Mouse (Mus musculus) kidney, embryonic 16.5 days (tissue): Measurements from ENCODE around the gene Smco1. TPM values are rescaled to one million over a fixed set of nuclear protein-coding genes. Genes with fewer than 3 reads are reported as not detected.
"Not testable (repeated sequence)": the region's sequence is repeated elsewhere in the genome, so short reads cannot be mapped to it uniquely, and the experiment has no call there.

Experiments used
- ATAC-seq: fragments of 200-750 bp; cut with Nextera tagmentation; 2 replicates; pipeline ENCODE4 v1.8.0; 2017; ENCODE audit warnings: moderate TSS enrichment; ENCODE audit not compliant: low FRiP score, low TSS enrichment
- H3K27ac ChIP-seq: fragments of 300-500 bp; sonication (generic); 2 replicates; pipeline ENCODE4 v1.5.1; 2014; ENCODE audit warnings: low read length
- H3K27me3 ChIP-seq: fragments of 300-500 bp; sonication (generic); 2 replicates; pipeline ENCODE4 v1.6.1; 2014; ENCODE audit warnings: low read length, control low read depth, mixed read lengths; ENCODE audit not compliant: insufficient read depth
- H3K36me3 ChIP-seq: fragments of 300-500 bp; sonication (generic); 2 replicates; pipeline ENCODE4 v1.6.1; 2014; ENCODE audit warnings: low read length, control low read depth, mixed read lengths; ENCODE audit not compliant: insufficient read depth
- H3K4me1 ChIP-seq: fragments of 300-500 bp; sonication (generic); 2 replicates; pipeline ENCODE4 v1.6.1; 2014; ENCODE audit warnings: low read length, control low read depth, mixed read lengths; ENCODE audit not compliant: insufficient read depth
- H3K4me2 ChIP-seq: fragments of 300-500 bp; sonication (generic); replicated peaks from 2 replicates; pipeline ENCODE4 v1.6.1; 2014; ENCODE audit warnings: low read depth, low read length
- H3K4me3 ChIP-seq: fragments of 300-500 bp; sonication (generic); 2 replicates; pipeline ENCODE4 v1.5.1; 2014; ENCODE audit warnings: mild to moderate bottlenecking, low read length
- H3K9ac ChIP-seq: fragments of 300-500 bp; sonication (generic); replicated peaks from 2 replicates; pipeline ENCODE4 v1.6.1; 2014; ENCODE audit warnings: low read length
- H3K9me3 ChIP-seq: fragments of 300-500 bp; sonication (generic); 2 replicates; pipeline ENCODE4 v1.6.1; 2016; ENCODE audit warnings: low read length, control low read depth
- WGBS: fragments of 180-500 bp; shearing (Covaris S2); extraction: QIAGEN DNeasy Blood & Tissue Kit; methylation state at CpG from one replicate; pipeline ENCODE4 v1.1.7; 2014; 5-methylcytosine and 5-hydroxymethylcytosine counted together
- polyA plus RNA-seq: library from polyadenylated mRNA; unstranded; fragments of >200 nt; fragmentation: Nextera tagmentation; extraction: Ambion mirVana; gene quantifications from 2 replicates; pipeline ENCODE4 v1.2.1, GENCODE M21; 2015

Smco1 gene
- polyA plus RNA-seq, 1 experiment from 2014 or later: not detected

GRCm38 (mm10) chr16:32264225-32264624 lies 7.0 kb upstream of the Smco1 start:
- not testable (repeated sequence) for H3K4me3 ChIP-seq, H3K27me3 ChIP-seq, ATAC-seq, H3K36me3 ChIP-seq, H3K27ac ChIP-seq, H3K4me2 ChIP-seq, H3K4me1 ChIP-seq, H3K9ac ChIP-seq, H3K9me3 ChIP-seq
- 83% methylated on average over 2 of the region's 2 CpGs for WGBS

- H3K9ac ChIP-seq: no peak overlapping the region
- no peak overlapping the region for H3K27ac ChIP-seq
- WGBS: 50% methylated on average over 9 of the region's 9 CpGs
- H3K4me1 ChIP-seq: peaks cover 7% of the 10 kb centered on the region; the same call in 1 of the 2 replicates
- H3K9me3 ChIP-seq: no peaks in the 10 kb centered on the region
- no peak overlapping the region for H3K4me3 ChIP-seq
- no peaks in the 10 kb centered on the region for H3K27me3 ChIP-seq
- no peak for ATAC-seq
- no peak overlapping the region for H3K4me2 ChIP-seq
- no peaks in the 10 kb centered on the region for H3K36me3 ChIP-seq
Observed at GRCm38 (mm10) chr16:32273338-32273737, 2.1 kb downstream of the Smco1 start.

- no peak overlapping the region for H3K4me2 ChIP-seq
- H3K27ac ChIP-seq: no peak overlapping the region
- no peak for ATAC-seq
- H3K4me3 ChIP-seq: no peak overlapping the region
- peaks cover 17% of the 10 kb centered on the region; the same call in 1 of the 2 replicates for H3K4me1 ChIP-seq
- H3K9ac ChIP-seq: no peak overlapping the region
- WGBS: 86% methylated on average over 6 of the region's 6 CpGs
- peaks cover under 1% of the 10 kb centered on the region; the same call in 1 of the 2 replicates for H3K9me3 ChIP-seq
- H3K36me3 ChIP-seq: peaks cover 1% of the 10 kb centered on the region
- H3K27me3 ChIP-seq: no peaks in the 10 kb centered on the region
Observed at GRCm38 (mm10) chr16:32275041-32275440, 3.8 kb downstream of the Smco1 start.

- peaks cover 7% of the 10 kb centered on the region for H3K36me3 ChIP-seq
- H3K4me3 ChIP-seq: no peak overlapping the region
- no peak overlapping the region for H3K27ac ChIP-seq
- peaks cover 17% of the 10 kb centered on the region; the same call in 1 of the 2 replicates for H3K4me1 ChIP-seq
- peaks cover 3% of the 10 kb centered on the region; the same call in 1 of the 2 replicates for H3K9me3 ChIP-seq
- 74% methylated on average over 1 of the region's 1 CpGs for WGBS
- no peaks in the 10 kb centered on the region for H3K27me3 ChIP-seq
- no peak overlapping the region for H3K4me2 ChIP-seq
- ATAC-seq: no peak
- no peak overlapping the region for H3K9ac ChIP-seq
Observed at GRCm38 (mm10) chr16:32275830-32276229, 4.6 kb downstream of the Smco1 start.

- ATAC-seq: peak; percentile 96
- H3K9ac ChIP-seq: peak within 1 kb of the TSS; percentile 93
- peak within 1 kb of the TSS; percentile 97 for H3K27ac ChIP-seq
- under 1% methylated on average over 75 of the region's 75 CpGs for WGBS
- H3K9me3 ChIP-seq: peaks cover 6% of the 10 kb centered on the region; the same call in 1 of the 2 replicates
- peaks cover 12% of the 10 kb centered on the region for H3K36me3 ChIP-seq
- H3K4me3 ChIP-seq: peak within 1 kb of the TSS; percentile 73
- H3K4me1 ChIP-seq: peaks cover 17% of the 10 kb centered on the region; the same call in 1 of the 2 replicates
- H3K4me2 ChIP-seq: peak within 1 kb of the TSS; percentile 63
- no peaks in the 10 kb centered on the region for H3K27me3 ChIP-seq
Observed at GRCm38 (mm10) chr16:32277308-32278256, 6.3 kb downstream of the Smco1 start, which contains the start of gene Rnf168. Gene Rnf168 (plus strand): TSS chr16:32277459.

- H3K4me3 ChIP-seq: peak overlapping the region; percentile 73
- peaks cover 6% of the 10 kb centered on the region; the same call in 1 of the 2 replicates for H3K9me3 ChIP-seq
- no peak for ATAC-seq
- H3K27ac ChIP-seq: peak overlapping the region; percentile 97
- 47% methylated on average over 7 of the region's 7 CpGs for WGBS
- peaks cover 20% of the 10 kb centered on the region for H3K36me3 ChIP-seq
- H3K4me1 ChIP-seq: peaks cover 17% of the 10 kb centered on the region; the same call in 1 of the 2 replicates
- no peaks in the 10 kb centered on the region for H3K27me3 ChIP-seq
- H3K9ac ChIP-seq: peak overlapping the region; percentile 93
- H3K4me2 ChIP-seq: peak overlapping the region; percentile 63
Observed at GRCm38 (mm10) chr16:32278396-32278795, 7.1 kb downstream of the Smco1 start.

- ATAC-seq: no peak
- H3K27me3 ChIP-seq: no peaks in the 10 kb centered on the region
- H3K9me3 ChIP-seq: peaks cover 6% of the 10 kb centered on the region; the same call in 1 of the 2 replicates
- peaks cover 37% of the 10 kb centered on the region for H3K36me3 ChIP-seq
- WGBS: 89% methylated on average over 8 of the region's 8 CpGs
- no peak overlapping the region for H3K27ac ChIP-seq
- H3K4me2 ChIP-seq: no peak overlapping the region
- peaks cover 17% of the 10 kb centered on the region; the same call in 1 of the 2 replicates for H3K4me1 ChIP-seq
- H3K4me3 ChIP-seq: no peak overlapping the region
- no peak overlapping the region for H3K9ac ChIP-seq
Observed at GRCm38 (mm10) chr16:32280211-32280610, 8.9 kb downstream of the Smco1 start.

GRCm38 (mm10) chr16:32282608-32283007 lies 11.3 kb downstream of the Smco1 start:
- H3K36me3 ChIP-seq: peaks cover 57% of the 10 kb centered on the region

GRCm38 (mm10) chr16:32291821-32292220 lies 20.6 kb downstream of the Smco1 start:
- Histone ChIP-seq H3K4me2 (no peak overlapping the region), H3K4me3 (no peak overlapping the region), H3K27me3 (no peaks in the 10 kb centered on the region), H3K27ac (no peak overlapping the region), H3K9me3 (no peaks in the 10 kb centered on the region), H3K9ac (no peak overlapping the region), H3K36me3 (peaks cover 49% of the 10 kb centered on the region), H3K4me1 (no peaks in the 10 kb centered on the region)
- no peak for ATAC-seq
- 100% methylated on average over 4 of the region's 4 CpGs for WGBS

More at GRCm38 (mm10) chr16:32282608-32283007, 11.3 kb downstream of the Smco1 start:
- Histone ChIP-seq H3K9ac (no peak overlapping the region), H3K27me3 (no peaks in the 10 kb centered on the region), H3K9me3 (peaks cover 6% of the 10 kb centered on the region; the same call in 1 of the 2 replicates), H3K4me3 (no peak overlapping the region), H3K27ac (no peak overlapping the region), H3K4me1 (peaks cover 11% of the 10 kb centered on the region; the same call in 1 of the 2 replicates), H3K4me2 (no peak overlapping the region)
- no peak for ATAC-seq

GRCm38 (mm10) chr16:32299617-32300016 lies 28.3 kb downstream of the Smco1 start:
- H3K27me3 ChIP-seq, H3K4me2 ChIP-seq, H3K4me3 ChIP-seq, H3K27ac ChIP-seq, H3K9ac ChIP-seq, H3K4me1 ChIP-seq, ATAC-seq, H3K9me3 ChIP-seq: not testable (repeated sequence)
- peaks cover 34% of the 10 kb centered on the region for H3K36me3 ChIP-seq
- WGBS: 96% methylated on average over 4 of the region's 4 CpGs
